Mouse (Mus musculus) myocyte (in vitro differentiated cells): ENCODE data around the gene Smad6. TPM values are rescaled to one million over a fixed set of nuclear protein-coding genes. Genes with fewer than 3 reads are reported as not detected.

ENCODE experiments used
- H3K27me3 ChIP-seq: one replicate; pipeline ENCODE4 v1.6.1; 2011; ENCODE audit not compliant: control insufficient read depth, insufficient read depth, insufficient read length
- H3K36me3 ChIP-seq: one replicate; pipeline ENCODE4 v1.6.1; 2011; ENCODE audit not compliant: control insufficient read depth, insufficient read depth
- H3K4me2 ChIP-seq: one replicate; pipeline ENCODE4 v1.6.1; 2011; ENCODE audit warnings: low read depth, control low read depth
- H3K4me3 ChIP-seq: one replicate; pipeline ENCODE4 v1.5.1; 2011; ENCODE audit warnings: mild to moderate bottlenecking, control low read depth, moderate library complexity
- H3K79me2 ChIP-seq: one replicate; pipeline ENCODE4 v1.6.1; 2011; ENCODE audit not compliant: control insufficient read depth, insufficient read depth
- H3ac ChIP-seq: one replicate; pipeline ENCODE4 v1.6.1; 2011; ENCODE audit not compliant: control insufficient read depth, insufficient read length
- CEBPB ChIP-seq: IDR thresholded peaks from 2 replicates; pipeline ENCODE4 v1.6.1; 2011; ENCODE audit warnings: mild to moderate bottlenecking, moderate library complexity; ENCODE audit not compliant: poor library complexity, insufficient read depth, severe bottlenecking
- E2F4 ChIP-seq: IDR thresholded peaks from one replicate; pipeline ENCODE4 v1.6.1; 2011; ENCODE audit warnings: mild to moderate bottlenecking, control low read depth, moderate library complexity; ENCODE audit not compliant: insufficient read depth
- MAX ChIP-seq: IDR thresholded peaks from one replicate; pipeline ENCODE4 v1.6.1; 2011; ENCODE audit warnings: low read depth, mild to moderate bottlenecking, control low read depth
- MYOD1 ChIP-seq, 3 experiments: IDR thresholded peaks; one replicate each; pipeline ENCODE4 v1.6.1; 2011; ENCODE audit warnings: control low read depth in 2 of 3, low read depth in 2 of 3, mild to moderate bottlenecking in 2 of 3, moderate library complexity in 1 of 3; ENCODE audit not compliant: insufficient read length in 2 of 3, control insufficient read depth in 1 of 3
- MYOG ChIP-seq, 3 experiments: IDR thresholded peaks; one replicate each; pipeline ENCODE4 v1.6.1; 2011; ENCODE audit warnings: control low read depth in 2 of 3, low read depth in 2 of 3, mild to moderate bottlenecking in 2 of 3; ENCODE audit not compliant: insufficient read length in 2 of 3, control insufficient read depth in 1 of 3, insufficient read depth in 1 of 3
- POLR2A ChIP-seq: IDR thresholded peaks from one replicate; pipeline ENCODE4 v1.6.1; 2011; ENCODE audit warnings: low read depth, mild to moderate bottlenecking, control low read depth, moderate library complexity; ENCODE audit not compliant: insufficient read length
- POLR2AphosphoS2 ChIP-seq: IDR thresholded peaks from one replicate; pipeline ENCODE4 v1.6.1; 2011; ENCODE audit warnings: low read depth, control low read depth; ENCODE audit not compliant: insufficient read length
- REST ChIP-seq: IDR thresholded peaks from one replicate; pipeline ENCODE4 v1.6.1; 2011; ENCODE audit warnings: mild to moderate bottlenecking, control low read depth, moderate library complexity; ENCODE audit not compliant: insufficient read depth, insufficient read length
- SRF ChIP-seq: IDR thresholded peaks from one replicate; pipeline ENCODE4 v1.6.1; 2011; ENCODE audit warnings: low read depth; ENCODE audit not compliant: control insufficient read depth, insufficient read length
- TCF12 ChIP-seq: IDR thresholded peaks from one replicate; pipeline ENCODE4 v1.6.1; 2011; ENCODE audit warnings: mild to moderate bottlenecking, control low read depth; ENCODE audit not compliant: poor library complexity, insufficient read depth, severe bottlenecking
- TCF3 ChIP-seq: IDR thresholded peaks from one replicate; pipeline ENCODE4 v1.6.1; 2011; ENCODE audit warnings: low read depth, control low read depth; ENCODE audit not compliant: insufficient read length
- USF1 ChIP-seq: IDR thresholded peaks from one replicate; pipeline ENCODE4 v1.6.1; 2011; ENCODE audit warnings: low read depth, mild to moderate bottlenecking, control low read depth, moderate library complexity
- polyA plus RNA-seq: library from polyadenylated mRNA; unstranded; fragments of >200 nt; fragmentation: generic; extraction: Trizol; gene quantifications from one replicate; pipeline ENCODE4 v1.2.1, GENCODE M21; 2012; ENCODE audit warnings: missing spikeins

The Smad6 gene
- polyA plus RNA-seq, 1 experiment, result 1.5 TPM

DNA sequence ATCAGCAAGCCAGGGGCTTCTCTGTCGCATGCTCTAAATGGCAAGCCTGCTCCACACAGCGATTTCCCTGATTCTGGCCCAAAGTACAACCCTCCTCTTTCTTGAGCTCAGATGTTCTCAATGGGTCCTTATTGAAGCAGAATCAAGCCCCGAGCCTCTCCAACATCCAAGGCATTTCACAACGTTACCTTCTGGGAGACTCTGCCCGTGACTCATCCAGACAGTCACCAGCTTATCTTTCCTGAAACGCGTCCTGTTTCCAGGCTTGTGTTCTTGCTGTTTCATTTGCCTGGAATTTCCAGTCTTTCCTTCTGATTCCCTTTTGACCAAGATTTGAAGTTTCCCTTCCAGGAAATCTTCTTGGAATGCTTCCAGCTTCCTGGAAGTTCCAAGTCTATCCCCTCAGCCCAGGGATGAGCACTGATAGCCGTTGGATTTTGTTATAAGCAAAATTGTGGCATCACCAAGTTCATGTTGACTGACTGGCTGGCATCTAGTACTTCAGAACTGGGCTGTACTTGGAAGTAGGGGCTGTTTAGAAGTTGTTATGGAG is 28.7 kb upstream of the Smad6 start:
- Histone ChIP-seq H3K4me2 (peak overlapping the region; percentile 98), H3K4me3 (peak overlapping the region; percentile 29), H3K36me3 (no peaks in the 10 kb centered on the region), H3K79me2 (no peaks in the 10 kb centered on the region), H3K27me3 (no peaks in the 10 kb centered on the region), H3ac (no peak overlapping the region)
- TF ChIP-seq CEBPB, result no peak
- TF ChIP-seq SRF, result no peak
- TF ChIP-seq MAX, result no peak
- no peak for TF ChIP-seq POLR2AphosphoS2
- no peak for TF ChIP-seq POLR2A
- TF ChIP-seq USF1, result no peak
- TF ChIP-seq MYOG (IDR thresholded peaks at IDR 0.05; ENCODE audit: control insufficient read depth in 1 of 3, insufficient read depth in 1 of 3, insufficient read length in 2 of 3, low read depth in 2 of 3), result no peak

DNA sequence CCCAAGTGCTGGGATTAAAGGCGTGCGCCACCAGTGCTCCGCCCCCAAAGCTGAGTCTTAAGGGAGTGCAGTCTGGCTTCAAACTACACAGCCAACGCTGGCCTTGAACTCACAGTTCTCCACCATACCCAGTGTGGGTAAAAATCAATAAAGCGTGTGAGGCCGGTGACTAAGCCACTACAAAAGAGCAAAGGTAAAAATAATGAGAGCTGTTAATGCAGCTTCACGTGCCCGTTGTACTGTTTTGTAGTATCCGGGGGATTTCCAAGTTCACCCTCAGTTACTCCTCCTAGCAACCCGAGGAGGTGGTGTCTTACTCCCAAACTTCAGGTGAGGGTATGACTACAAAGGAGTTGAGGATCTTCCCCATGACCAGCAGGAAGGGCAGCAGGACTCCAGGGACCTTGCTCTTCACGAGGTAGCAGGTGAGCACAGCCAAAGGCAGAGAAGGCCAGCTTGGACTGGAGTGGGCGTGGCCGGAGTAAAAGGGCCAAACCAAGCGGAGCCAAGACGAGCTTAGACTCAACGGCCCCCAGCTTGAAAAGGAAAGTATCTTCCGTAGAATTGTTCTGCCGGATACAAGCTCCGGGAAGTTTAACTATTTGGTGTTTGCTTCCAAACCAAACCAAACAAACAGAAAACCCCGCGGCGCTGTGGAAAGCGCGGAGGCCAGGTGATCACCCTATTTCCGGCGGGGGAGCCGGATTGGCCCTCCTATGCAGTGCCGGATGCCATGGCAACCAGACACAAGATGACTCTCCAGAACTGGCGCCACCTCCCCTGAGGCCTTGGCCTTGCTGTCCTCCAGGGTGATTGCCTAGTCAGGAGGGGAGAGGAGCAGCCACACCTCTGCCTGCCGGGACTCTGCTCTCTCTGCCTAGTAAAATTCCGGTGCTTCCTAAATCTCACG is 27.9 kb upstream of the Smad6 start:
- no peaks in the 10 kb centered on the region for H3K36me3 ChIP-seq
- no peak overlapping the region for H3ac ChIP-seq
- H3K79me2 ChIP-seq, result no peaks in the 10 kb centered on the region
- TF ChIP-seq E2F4 (no peak), CEBPB (no peak), USF1 (no peak), POLR2AphosphoS2 (no peak), TCF12 (no peak), REST (no peak), MYOG (IDR thresholded peaks at IDR 0.05; ENCODE audit: control insufficient read depth in 1 of 3, insufficient read depth in 1 of 3, insufficient read length in 2 of 3, low read depth in 2 of 3) (no peak), POLR2A (peak; percentile 49), TCF3 (no peak)
- H3K4me3 ChIP-seq, result peak overlapping the region; percentile 29
- no peaks in the 10 kb centered on the region for H3K27me3 ChIP-seq
- peak overlapping the region; percentile 98 for H3K4me2 ChIP-seq

DNA sequence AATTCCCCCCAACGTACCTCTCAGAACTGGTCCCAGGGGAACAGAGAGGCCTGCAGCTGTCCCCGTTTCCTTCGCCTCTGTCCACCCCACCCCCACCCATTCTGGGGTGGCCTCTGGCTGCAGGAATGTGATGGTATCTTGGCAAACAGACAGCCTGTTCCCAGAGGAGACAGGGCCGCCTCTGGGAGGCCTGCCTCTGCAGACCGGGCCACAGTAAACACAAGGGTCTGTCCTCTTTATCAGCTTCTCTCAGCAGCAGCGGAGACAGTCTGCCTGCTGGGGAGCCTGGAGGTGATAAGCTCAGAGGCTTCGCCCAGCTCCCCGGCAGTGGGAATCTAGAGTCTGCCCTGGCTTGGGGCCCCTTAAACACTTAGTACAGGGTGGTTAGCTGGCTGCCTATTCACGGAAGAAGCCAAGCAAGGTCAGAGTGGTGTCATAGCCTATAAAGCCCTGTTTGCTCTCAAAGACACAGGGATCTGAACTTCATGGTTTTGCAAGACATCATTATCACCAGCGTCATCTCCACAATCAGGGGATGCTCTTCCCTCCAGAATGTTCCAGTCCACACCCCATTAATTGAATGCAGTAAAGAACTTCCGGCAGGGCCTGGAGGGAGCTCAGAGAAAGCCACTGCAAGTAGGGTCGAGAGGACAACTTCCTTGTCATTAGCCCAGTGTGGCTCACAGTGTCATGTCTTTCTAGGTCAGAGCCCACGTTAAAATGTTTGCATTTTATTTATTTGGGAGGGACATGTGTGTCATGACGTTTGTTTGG is 23.4 kb upstream of the Smad6 start:
- no peaks in the 10 kb centered on the region for H3K27me3 ChIP-seq
- TF ChIP-seq USF1, result no peak
- peak in 2 of 3 experiments; percentile 68 to 77 for TF ChIP-seq MYOD1 (IDR thresholded peaks at IDR 0.05; ENCODE audit: control insufficient read depth in 1 of 3, insufficient read length in 2 of 3, low read depth in 2 of 3)
- peak in 1 of 3 experiments; percentile 50 for TF ChIP-seq MYOG (IDR thresholded peaks at IDR 0.05; ENCODE audit: control insufficient read depth in 1 of 3, insufficient read depth in 1 of 3, insufficient read length in 2 of 3, low read depth in 2 of 3)
- no peak overlapping the region for H3ac ChIP-seq
- H3K4me3 ChIP-seq, result no peak overlapping the region
- peak overlapping the region; percentile 56 for H3K4me2 ChIP-seq
- H3K36me3 ChIP-seq, result no peaks in the 10 kb centered on the region
- no peaks in the 10 kb centered on the region for H3K79me2 ChIP-seq

- Histone ChIP-seq H3K27me3 (no peaks in the 10 kb centered on the region), H3K4me2 (no peak overlapping the region), H3ac (no peak overlapping the region), H3K4me3 (no peak overlapping the region), H3K36me3 (no peaks in the 10 kb centered on the region), H3K79me2 (no peaks in the 10 kb centered on the region)
- TF ChIP-seq TCF3, result no peak
- TF ChIP-seq TCF12, result no peak
- TF ChIP-seq MYOG (IDR thresholded peaks at IDR 0.05; ENCODE audit: control insufficient read depth in 1 of 3, insufficient read depth in 1 of 3, insufficient read length in 2 of 3, low read depth in 2 of 3), result no peak
- TF ChIP-seq POLR2AphosphoS2, result no peak
- no peak for TF ChIP-seq MYOD1 (IDR thresholded peaks at IDR 0.05; ENCODE audit: control insufficient read depth in 1 of 3, insufficient read length in 2 of 3, low read depth in 2 of 3)
Measured at GRCm38 (mm10) chr9:64044343-64044742, 22.5 kb upstream of the Smad6 start.

GRCm38 (mm10) chr9:64042911-64043310 is 21.1 kb upstream of the Smad6 start:
- H3K79me2 ChIP-seq, result no peaks in the 10 kb centered on the region
- H3K27me3 ChIP-seq, result no peaks in the 10 kb centered on the region
- no peak overlapping the region for H3K4me3 ChIP-seq
- no peaks in the 10 kb centered on the region for H3K36me3 ChIP-seq
- H3ac ChIP-seq, result no peak overlapping the region
- TF ChIP-seq USF1 (no peak), POLR2A (no peak), MAX (no peak), TCF12 (no peak), MYOG (IDR thresholded peaks at IDR 0.05; ENCODE audit: control insufficient read depth in 1 of 3, insufficient read depth in 1 of 3, insufficient read length in 2 of 3, low read depth in 2 of 3) (no peak), SRF (no peak), MYOD1 (IDR thresholded peaks at IDR 0.05; ENCODE audit: control insufficient read depth in 1 of 3, insufficient read length in 2 of 3, low read depth in 2 of 3) (no peak), E2F4 (no peak)
- no peak overlapping the region for H3K4me2 ChIP-seq
